Mouse (Mus musculus) heart, postnatal 0 days (tissue): ENCODE results near the gene B630019K06Rik.

Experiments used
- CTCF ChIP-seq: IDR thresholded peaks from 2 replicates; pipeline ENCODE4 v1.5.1; 2016; ENCODE audit warnings: antibody characterized with exemption, control low read depth, low read depth
- EP300 ChIP-seq: IDR thresholded peaks from 2 replicates; pipeline ENCODE4 v1.6.1; 2016; ENCODE audit warnings: antibody characterized with exemption, low read depth

DNA sequence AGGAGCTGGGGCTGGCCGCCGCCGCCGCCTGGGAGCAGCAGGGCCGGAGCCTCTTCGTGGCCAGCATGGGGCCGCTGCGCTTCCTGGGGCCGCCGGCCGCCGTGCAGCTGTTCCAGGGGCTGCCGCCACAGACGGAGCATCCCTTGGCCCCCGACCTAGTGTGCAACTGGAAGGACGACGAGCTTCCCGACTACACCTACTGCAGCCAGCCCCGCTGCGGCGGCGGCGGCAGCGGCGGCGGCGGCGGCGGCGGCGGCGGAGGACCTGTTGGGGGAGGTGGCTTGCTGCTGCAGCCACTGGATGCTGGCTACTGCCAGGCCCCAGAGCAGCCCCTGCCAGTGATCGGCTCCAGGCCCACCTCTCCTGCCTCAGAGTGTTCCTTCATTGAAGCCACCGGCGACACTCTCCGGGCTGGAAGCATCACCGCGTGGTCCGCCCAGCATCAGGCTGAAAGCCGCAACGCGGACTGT, 1.0 kb downstream of the B630019K06Rik start:
- no peak for TF ChIP-seq CTCF
- no peak for TF ChIP-seq EP300
